Mouse (Mus musculus): Measurements from ENCODE around the gene Stt3b.

Gene Stt3b

GRCm38 (mm10) chr9:115260464-115260863 is 49.8 kb downstream of the Stt3b start:
- no peak for DNase-seq

GRCm38 (mm10) chr9:115259866-115260265 is 50.4 kb downstream of the Stt3b start:
- DNase-seq = no peak

- DNase-seq = no peak
Observed at GRCm38 (mm10) chr9:115257733-115258286, 52.4 kb downstream of the Stt3b start.

- no peak for DNase-seq
Observed at GRCm38 (mm10) chr9:115249145-115249544, 61.1 kb downstream of the Stt3b start.

- DNase-seq = no peak
Observed at GRCm38 (mm10) chr9:115245092-115245491, 65.1 kb downstream of the Stt3b start.

GRCm38 (mm10) chr9:115243630-115244029 is 66.6 kb downstream of the Stt3b start:
- DNase-seq = no peak

- DNase-seq = no peak
Observed at GRCm38 (mm10) chr9:115239861-115240260, 70.4 kb downstream of the Stt3b start.

GRCm38 (mm10) chr9:115237943-115238342 is 72.3 kb downstream of the Stt3b start:
- DNase-seq = no peak

- DNase-seq = no peak
Observed at GRCm38 (mm10) chr9:115236352-115236841, 73.8 kb downstream of the Stt3b start.

- no peak for DNase-seq
Observed at GRCm38 (mm10) chr9:115234561-115234960, 75.7 kb downstream of the Stt3b start.

GRCm38 (mm10) chr9:115233721-115234120 is 76.5 kb downstream of the Stt3b start:
- peak; percentile 25 for DNase-seq

GRCm38 (mm10) chr9:115231476-115231875 is 78.7 kb downstream of the Stt3b start:
- no peak for DNase-seq

- DNase-seq = no peak
Observed at GRCm38 (mm10) chr9:115230141-115230540, 80.1 kb downstream of the Stt3b start.

- no peak for DNase-seq
Observed at GRCm38 (mm10) chr9:115229676-115230075, 80.5 kb downstream of the Stt3b start.

GRCm38 (mm10) chr9:115229145-115229544 is 81.1 kb downstream of the Stt3b start:
- DNase-seq = no peak

GRCm38 (mm10) chr9:115224744-115225354 is 85.4 kb downstream of the Stt3b start:
- DNase-seq = no peak

GRCm38 (mm10) chr9:115221265-115221664 is 89.0 kb downstream of the Stt3b start:
- no peak for DNase-seq

GRCm38 (mm10) chr9:115220466-115220865 is 89.8 kb downstream of the Stt3b start:
- no peak for DNase-seq

GRCm38 (mm10) chr9:115217984-115218383 is 92.2 kb downstream of the Stt3b start:
- no peak for DNase-seq

GRCm38 (mm10) chr9:115215830-115216701 is 94.2 kb downstream of the Stt3b start:
- no peak for DNase-seq

- DNase-seq = no peak
Observed at GRCm38 (mm10) chr9:115214572-115215571, 95.3 kb downstream of the Stt3b start.

GRCm38 (mm10) chr9:115213755-115214264 is 96.4 kb downstream of the Stt3b start:
- DNase-seq = no peak
